Mouse (Mus musculus) cerebellum, adult 9-10 months (tissue): ENCODE measurements around the gene Mrpl42.
A peak's percentile ranks its signal among the peaks of the same experiment; 100 is the strongest.

ENCODE experiments used
- DNase-seq: peaks from one replicate; pipeline ENCODE4 v3.0.0; 2022

Mrpl42 gene

DNA sequence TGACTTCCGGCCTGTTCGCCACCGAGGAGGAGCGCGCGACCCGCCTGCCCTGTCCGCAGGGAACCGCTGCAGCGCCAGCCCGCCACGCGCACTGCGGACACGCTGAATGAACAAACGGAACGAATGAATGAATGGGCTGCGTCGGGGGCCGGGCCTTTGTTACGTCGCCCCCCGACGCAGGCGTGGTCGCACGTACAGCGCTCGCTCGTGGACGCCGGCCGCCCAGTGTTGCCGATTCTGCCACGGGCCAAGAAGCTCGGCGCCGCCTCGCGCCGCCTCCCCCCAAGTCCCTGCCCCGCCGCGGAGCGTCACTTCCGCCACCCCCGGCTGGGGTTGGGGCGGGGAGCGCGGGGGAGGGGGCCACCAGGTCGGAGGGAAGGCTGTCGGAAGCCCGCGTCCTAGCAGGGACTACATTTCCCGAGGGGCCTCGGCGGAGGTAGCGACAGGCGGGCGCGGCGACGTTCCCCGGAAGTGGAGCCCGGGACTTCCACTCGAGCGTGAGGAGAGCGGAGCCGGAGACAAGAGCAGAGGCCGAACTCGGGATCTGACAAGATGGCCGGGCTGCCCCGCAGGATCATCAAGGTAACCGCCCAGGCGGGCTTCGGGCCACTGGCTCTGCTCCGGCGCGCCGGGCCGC lies 13.0 kb upstream of the Mrpl42 start, which contains the start of gene Ube2n:
Ube2n (plus strand) TSS at position 490 of the 637 bp plus-strand sequence.
- DNase-seq: peak; percentile 98

DNA sequence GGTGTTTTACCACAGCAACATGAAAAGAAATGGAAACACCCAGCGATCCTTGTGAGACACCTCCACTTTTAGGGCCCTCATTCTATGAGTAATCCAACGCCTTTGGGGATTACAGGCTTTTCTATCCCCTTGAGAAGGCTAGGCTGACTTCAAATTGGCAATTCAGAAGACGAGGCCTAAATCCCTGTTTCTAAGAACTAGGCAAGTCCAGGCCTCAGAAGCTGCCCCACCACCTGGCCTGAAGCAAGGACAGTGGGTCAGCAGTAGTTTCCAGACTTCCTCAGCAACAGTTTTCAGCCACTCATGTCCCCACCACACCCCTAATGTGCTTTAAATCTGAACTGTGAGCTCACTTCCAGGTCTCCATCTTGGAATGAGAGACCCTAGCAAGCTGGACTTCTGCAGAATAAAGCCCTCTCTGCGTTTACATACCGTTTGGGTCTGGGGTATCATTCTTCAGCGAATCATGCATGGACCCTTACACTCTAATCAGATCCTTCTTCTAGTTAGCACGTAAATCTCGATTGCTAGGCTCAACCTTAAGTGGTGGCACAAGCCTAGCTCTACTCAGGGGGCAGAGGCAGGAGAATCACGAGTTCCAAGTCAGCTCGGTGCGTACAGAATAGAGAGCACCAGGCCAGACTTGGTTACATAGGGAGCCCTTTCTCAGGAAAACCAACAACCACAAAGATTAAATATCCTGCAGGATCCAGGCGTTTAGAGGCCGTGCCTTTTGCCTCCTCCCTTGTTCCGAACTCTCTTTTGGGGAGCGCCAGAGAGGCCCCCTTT lies 12.2 kb upstream of the Mrpl42 start:
- DNase-seq: peak; percentile 70

- DNase-seq: no peak
These were observed 10.9 kb upstream of the Mrpl42 start for GRCm38 (mm10) chr10:95512635-95513034.

DNA sequence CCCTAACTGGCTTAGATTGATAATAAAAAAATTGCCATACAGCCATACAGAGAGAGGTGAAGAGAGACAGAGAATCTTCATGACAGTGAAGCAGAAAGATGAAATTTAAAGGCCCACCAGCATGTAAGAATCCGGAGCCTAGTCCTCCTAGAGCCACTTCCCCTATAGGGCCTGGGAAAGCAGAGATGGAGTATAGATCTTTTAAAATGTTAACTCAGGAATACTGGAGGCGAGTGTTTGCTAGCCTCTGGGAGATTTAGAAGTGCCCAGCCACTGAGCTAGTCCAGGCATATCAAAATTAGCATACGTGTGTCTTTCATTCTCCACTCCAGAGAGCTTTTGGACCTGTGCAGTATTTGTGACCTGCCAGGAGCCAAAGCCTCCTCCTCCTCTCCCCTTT lies 7.5 kb upstream of the Mrpl42 start:
- DNase-seq: no peak

DNA sequence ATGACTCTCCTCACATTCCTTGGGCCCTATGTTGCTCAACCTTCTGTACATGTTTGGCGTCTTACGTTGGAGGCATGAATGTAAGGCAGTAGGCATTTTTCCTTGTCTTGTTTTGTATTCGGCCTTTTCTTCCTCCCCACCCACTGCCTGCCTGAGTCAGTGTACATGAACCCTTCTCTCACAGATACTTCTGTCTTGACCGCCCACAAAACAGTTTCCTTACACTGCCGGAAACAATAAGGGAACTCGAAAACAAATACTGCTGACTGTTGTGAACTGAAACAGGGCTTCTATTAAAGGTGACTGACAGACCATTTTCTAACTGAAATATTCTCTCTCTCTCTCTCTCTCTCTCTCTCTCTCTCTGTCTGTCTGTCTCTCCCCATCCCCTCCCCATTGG lies 7.1 kb upstream of the Mrpl42 start:
- DNase-seq: no peak

DNA sequence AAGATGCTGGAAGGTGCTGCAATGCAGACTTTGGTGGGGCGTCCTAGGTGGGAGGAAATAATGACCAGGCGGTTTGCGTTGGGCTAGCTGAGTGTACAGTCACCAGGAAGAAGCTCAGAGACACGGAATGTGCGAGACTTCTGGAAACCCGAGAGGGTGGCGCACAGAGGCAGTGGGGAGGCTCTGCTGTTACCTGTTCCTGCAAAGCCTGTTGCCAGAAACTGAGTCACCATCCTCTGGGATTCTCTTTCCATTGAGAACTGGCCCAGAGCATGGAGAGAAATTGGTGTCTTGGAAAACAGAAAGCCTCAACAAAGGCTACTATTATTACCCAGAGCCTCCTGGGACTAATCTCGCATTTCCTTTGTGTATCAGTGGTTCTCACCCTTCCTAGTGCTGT lies 6.4 kb upstream of the Mrpl42 start:
- DNase-seq: no peak

- DNase-seq: no peak
These were observed 2.6 kb upstream of the Mrpl42 start for GRCm38 (mm10) chr10:95504341-95504740.

GRCm38 (mm10) chr10:95503443-95504235 lies 1.9 kb upstream of the Mrpl42 start:
- no peak for DNase-seq

- DNase-seq: no peak
These were observed 707 bp downstream of the Mrpl42 start for GRCm38 (mm10) chr10:95501033-95501432.

- no peak for DNase-seq
These were observed 7.5 kb downstream of the Mrpl42 start for GRCm38 (mm10) chr10:95494268-95494667.

DNA sequence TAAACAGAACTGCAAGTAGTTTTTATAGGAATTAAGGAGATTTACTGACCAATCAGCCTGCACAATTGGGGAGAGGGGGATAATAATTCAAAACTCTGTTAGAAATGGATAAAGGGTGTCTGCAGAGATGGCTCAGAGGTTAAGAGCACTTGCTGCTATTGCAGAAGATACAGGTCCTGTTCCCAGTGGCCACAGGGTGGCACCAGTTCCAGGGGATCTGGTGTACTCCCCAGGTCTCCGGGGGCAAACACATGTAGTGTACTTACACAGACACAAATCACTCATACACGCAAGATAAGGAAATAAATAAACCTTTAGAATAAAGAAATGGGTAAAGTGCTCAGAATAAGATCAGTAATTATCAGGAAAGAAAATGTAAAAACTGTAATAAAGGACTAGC lies 12.1 kb downstream of the Mrpl42 start:
- DNase-seq: peak; percentile 13

GRCm38 (mm10) chr10:95477516-95477915 lies 24.2 kb downstream of the Mrpl42 start:
- DNase-seq: no peak

DNA sequence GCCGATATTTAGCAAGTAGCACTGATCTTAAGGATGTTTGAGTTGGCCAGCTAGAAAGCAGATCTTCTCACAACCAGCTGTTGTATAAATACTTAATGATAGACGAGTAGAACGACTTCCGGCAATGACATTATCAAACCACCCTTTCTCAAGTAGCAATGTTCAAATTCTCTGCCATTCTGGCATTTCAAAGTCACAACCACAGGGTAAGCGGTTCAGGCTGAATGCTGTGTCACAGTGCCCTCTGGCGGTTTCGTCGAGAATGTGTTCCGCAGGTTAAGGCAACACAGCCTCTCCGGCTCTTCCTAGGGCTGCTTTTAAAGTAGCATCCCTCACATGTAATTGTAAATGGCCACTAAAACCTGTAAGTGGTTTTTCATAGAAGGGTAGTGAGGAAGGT lies 25.8 kb downstream of the Mrpl42 start:
- peak; percentile 74 for DNase-seq

GRCm38 (mm10) chr10:95471889-95472547 lies 29.7 kb downstream of the Mrpl42 start:
- DNase-seq: no peak

GRCm38 (mm10) chr10:95471186-95471585 lies 30.6 kb downstream of the Mrpl42 start:
- DNase-seq: no peak

DNA sequence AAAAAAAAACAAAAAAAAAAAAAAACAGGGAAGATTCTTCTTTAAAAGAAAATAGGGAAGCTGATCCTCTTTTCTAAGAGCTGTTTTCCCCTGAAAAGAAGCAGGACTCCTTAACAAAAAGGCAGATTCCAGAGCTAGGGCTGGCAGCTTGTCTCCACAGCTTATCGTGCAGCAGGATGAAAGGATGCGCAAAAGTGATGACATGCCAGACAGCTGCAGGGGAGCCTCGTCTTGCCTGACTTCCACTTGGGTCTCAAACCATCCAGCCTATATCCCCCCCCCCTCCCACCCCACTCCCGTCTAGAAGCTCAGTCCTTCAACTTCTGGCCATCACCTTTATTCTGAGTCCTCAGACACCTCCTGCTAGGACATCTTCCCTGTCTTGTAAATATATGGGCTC lies 32.8 kb downstream of the Mrpl42 start:
- no peak for DNase-seq

DNA sequence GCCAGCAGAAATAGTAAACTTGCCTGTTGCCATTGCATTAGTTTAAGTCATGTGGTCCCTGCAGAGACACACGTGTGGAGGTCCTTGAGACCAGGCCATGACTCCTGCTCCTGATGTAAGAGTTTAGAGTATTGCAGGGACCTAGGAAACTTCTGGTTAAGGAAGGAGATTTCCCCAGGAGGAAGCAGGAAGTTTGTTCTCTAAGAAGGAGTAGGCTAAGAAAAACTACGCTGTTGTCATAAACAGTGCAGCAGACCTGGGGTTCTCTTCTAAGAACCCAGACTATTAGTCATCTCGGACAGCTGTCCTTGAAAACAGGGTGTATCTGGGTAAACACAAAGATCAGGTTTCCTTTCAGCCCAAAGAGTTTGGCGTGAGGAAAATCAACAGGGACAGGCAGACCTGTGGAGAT lies 36.2 kb downstream of the Mrpl42 start:
- DNase-seq: no peak

DNA sequence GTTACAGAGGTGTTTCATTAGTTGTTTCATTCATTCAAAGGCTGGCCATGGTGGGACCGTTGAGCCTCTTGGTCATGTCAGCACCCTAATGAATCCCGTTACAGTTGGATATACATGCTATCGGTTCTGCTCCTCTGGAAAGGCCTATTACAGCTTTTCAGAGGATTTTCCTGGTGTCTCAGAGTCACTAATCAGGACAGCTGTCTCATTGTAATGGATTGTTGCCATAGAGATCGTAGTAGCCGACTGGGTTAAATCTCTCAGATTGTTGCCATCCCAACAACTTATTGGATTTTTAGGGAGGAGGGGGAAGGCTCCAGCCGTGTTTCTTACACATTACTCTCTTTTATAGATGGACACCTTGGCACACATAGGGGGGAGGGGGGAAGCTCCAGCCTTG lies 37.2 kb downstream of the Mrpl42 start:
- DNase-seq: no peak

DNA sequence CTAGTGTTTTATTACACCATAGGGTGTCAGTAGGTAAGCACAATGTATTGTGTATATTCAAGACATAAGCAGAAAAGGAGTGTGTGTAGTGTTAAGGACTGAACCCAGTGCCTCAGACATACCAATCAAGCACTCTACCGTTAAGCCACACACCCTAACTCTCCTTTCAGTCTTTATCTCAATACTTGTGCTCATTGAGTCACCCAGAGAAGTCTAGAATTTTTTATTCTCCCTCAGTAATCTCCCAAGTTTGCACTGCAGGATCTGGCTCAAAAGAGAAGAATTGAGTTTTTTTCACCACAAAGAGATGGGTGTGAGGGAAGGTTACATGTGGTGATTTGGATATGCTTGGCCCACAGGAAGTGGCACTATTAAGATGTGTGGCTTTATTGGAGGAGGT lies 39.5 kb downstream of the Mrpl42 start:
- no peak for DNase-seq

DNA sequence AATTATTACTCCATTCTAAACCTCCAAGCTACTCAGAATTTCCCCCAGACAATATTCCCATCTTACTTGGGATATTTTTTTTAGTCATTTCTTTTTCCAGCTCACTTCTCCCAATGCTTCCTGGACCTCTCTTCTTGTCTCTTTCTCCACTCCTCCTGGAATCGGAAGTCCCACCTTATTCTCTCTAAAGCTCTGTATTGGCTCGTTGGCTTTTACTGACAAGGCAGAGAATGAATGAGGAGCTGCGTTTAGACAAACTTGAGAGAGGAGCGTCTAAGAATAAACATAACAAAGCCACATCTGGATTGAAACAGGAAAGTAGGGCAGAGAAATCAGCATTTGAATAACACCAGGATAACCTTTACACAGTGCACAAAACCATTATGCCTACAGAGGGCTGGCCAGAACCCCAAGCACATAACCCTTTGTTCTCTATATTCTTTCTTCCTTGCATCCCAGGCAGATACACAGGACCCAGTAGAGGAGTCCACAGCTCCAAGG lies 40.6 kb downstream of the Mrpl42 start:
- DNase-seq: no peak

GRCm38 (mm10) chr10:95458050-95458806 lies 43.5 kb downstream of the Mrpl42 start:
- DNase-seq: no peak

GRCm38 (mm10) chr10:95457367-95458049 lies 44.2 kb downstream of the Mrpl42 start:
- no peak for DNase-seq
